Mouse (Mus musculus) limb, embryonic 14.5 days (tissue): ENCODE measurements around the gene Hint2. TPM values are rescaled to one million over a fixed set of nuclear protein-coding genes. Genes with fewer than 3 reads are reported as not detected.

ENCODE experiments used
- ATAC-seq: fragments of 200-750 bp; cut with Nextera tagmentation; 2 replicates; pipeline ENCODE4 v1.8.0; 2017; ENCODE audit warnings: low read depth, moderate number of reproducible peaks, moderate TSS enrichment; ENCODE audit not compliant: low FRiP score
- DNase-seq: peaks from one replicate; pipeline ENCODE4 v3.0.0-alpha.2; 2015; ENCODE audit warnings: low spot score
- H3K27ac ChIP-seq: fragments of 300-500 bp; sonication (generic); replicated peaks from 2 replicates; pipeline ENCODE4 v1.5.1; 2014; ENCODE audit warnings: low read depth, mild to moderate bottlenecking, low read length, moderate library complexity, mixed read lengths
- H3K27me3 ChIP-seq: fragments of 300-500 bp; sonication (generic); 2 replicates; pipeline ENCODE4 v1.6.1; 2014; ENCODE audit warnings: low read length, mixed read lengths; ENCODE audit not compliant: control insufficient read depth, insufficient read depth
- H3K36me3 ChIP-seq: fragments of 300-500 bp; sonication (generic); 2 replicates; pipeline ENCODE4 v1.6.1; 2014; ENCODE audit warnings: mild to moderate bottlenecking, low read length, moderate library complexity, mixed read lengths; ENCODE audit not compliant: control insufficient read depth, insufficient read depth
- H3K4me1 ChIP-seq: fragments of 300-500 bp; sonication (generic); 2 replicates; pipeline ENCODE4 v1.6.1; 2014; ENCODE audit warnings: antibody characterized with exemption, low read length, mixed read lengths; ENCODE audit not compliant: control insufficient read depth, insufficient read depth
- H3K4me2 ChIP-seq: fragments of 300-500 bp; sonication (generic); replicated peaks from 2 replicates; pipeline ENCODE4 v1.6.1; 2014; ENCODE audit warnings: low read depth, mild to moderate bottlenecking, low read length, moderate library complexity; ENCODE audit not compliant: severe bottlenecking
- H3K4me3 ChIP-seq: fragments of 300-500 bp; sonication (generic); replicated peaks from 2 replicates; pipeline ENCODE4 v1.5.1; 2014; ENCODE audit warnings: low read length
- H3K9ac ChIP-seq: fragments of 300-500 bp; sonication (generic); 2 replicates; pipeline ENCODE4 v1.6.1; 2014; ENCODE audit warnings: mild to moderate bottlenecking, low read depth, low read length, moderate library complexity; ENCODE audit not compliant: severe bottlenecking
- H3K9me3 ChIP-seq: fragments of 300-500 bp; sonication (generic); 2 replicates; pipeline ENCODE4 v1.6.1; 2016; ENCODE audit warnings: low read length; ENCODE audit not compliant: control insufficient read depth
- POLR2A ChIP-seq: fragments of 200-500 bp; IDR thresholded peaks from 2 replicates; pipeline ENCODE4 v1.8.0; 2012; ENCODE audit warnings: inconsistent platforms, mild to moderate bottlenecking, moderate library complexity, borderline replicate concordance; ENCODE audit not compliant: insufficient read depth, insufficient read length; ENCODE audit errors: extremely low read depth
- WGBS: fragments of 180-500 bp; shearing (Covaris S2); extraction: QIAGEN DNeasy Blood & Tissue Kit; methylation state at CpG from one replicate; pipeline ENCODE4 v1.1.7; 2014; 5-methylcytosine and 5-hydroxymethylcytosine counted together
- polyA plus RNA-seq, 2 experiments: library from polyadenylated mRNA; depleted of rRNA in 1 of 2; stranded (reverse) in 1 of 2; unstranded in 1 of 2; fragments of >200 nt; fragmentation: Nextera tagmentation in 1 of 2; extraction: Ambion mirVana in 1 of 2; gene quantifications; 2 replicates each; pipeline versions ENCODE4 v1.2.1 to v1.2.3; 2012 to 2014

Hint2 gene
- polyA plus RNA-seq, 2 experiments, result 58.3 to 87.6 TPM

DNA sequence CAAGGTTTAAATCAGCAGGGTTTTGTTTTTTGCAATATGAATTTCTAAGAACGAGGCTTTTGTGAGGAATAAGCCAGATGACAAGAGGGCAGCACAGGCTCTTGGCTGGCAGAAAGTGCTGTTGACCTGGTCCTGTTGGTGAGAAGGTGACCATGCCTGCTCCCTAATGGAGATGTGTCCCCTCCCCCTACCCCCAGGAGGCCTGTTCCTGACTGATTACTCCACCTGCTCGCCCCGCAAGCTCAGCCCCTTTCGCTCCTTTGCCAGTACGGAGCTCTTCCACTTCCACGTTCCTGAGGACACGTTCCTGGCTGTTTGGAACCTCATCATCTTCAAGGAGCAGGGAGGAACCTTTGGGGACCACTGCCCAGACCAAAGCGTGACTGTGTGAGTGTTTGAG, 17.4 kb upstream of the Hint2 start:
- no peak for ATAC-seq
- peaks cover 14% of the 10 kb centered on the region for H3K4me1 ChIP-seq
- H3K9ac ChIP-seq, result no peak overlapping the region
- no peaks in the 10 kb centered on the region for H3K9me3 ChIP-seq
- no peaks in the 10 kb centered on the region for H3K27me3 ChIP-seq
- 79% methylated on average over 8 of the region's 8 CpGs for WGBS
- no peak overlapping the region for H3K4me2 ChIP-seq
- no peak overlapping the region for H3K27ac ChIP-seq
- peaks cover 31% of the 10 kb centered on the region for H3K36me3 ChIP-seq
- no peak for DNase-seq
- TF ChIP-seq POLR2A, result no peak
- H3K4me3 ChIP-seq, result no peak overlapping the region

DNA sequence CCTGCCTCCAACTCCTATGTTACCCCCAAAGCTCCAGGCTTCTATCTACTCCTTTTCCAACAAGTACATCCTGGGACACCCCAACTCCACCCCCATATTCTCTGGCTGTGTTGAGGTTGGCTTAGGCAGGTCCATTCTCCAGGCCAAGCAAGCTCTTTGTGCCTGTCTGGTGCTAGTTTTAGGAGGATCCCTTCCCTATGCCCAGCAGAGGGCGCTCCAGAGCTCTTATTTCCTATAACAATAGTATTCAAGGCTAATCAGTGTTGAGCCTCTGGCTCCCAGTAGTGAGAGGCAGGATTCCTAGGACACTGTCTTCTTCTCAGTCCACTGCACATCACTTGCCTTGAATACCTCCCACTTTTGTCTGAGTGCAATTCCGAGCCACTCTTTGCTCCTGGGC, 15.8 kb upstream of the Hint2 start:
- H3K4me1 ChIP-seq, result peaks cover 18% of the 10 kb centered on the region
- no peak overlapping the region for H3K9ac ChIP-seq
- no peak overlapping the region for H3K27ac ChIP-seq
- no peak for ATAC-seq
- no peak overlapping the region for H3K4me2 ChIP-seq
- H3K9me3 ChIP-seq, result no peaks in the 10 kb centered on the region
- DNase-seq, result peak; percentile 95
- no peak for TF ChIP-seq POLR2A
- H3K4me3 ChIP-seq, result no peak overlapping the region
- H3K27me3 ChIP-seq, result no peaks in the 10 kb centered on the region
- WGBS, result 12% methylated on average over 2 of the region's 2 CpGs
- H3K36me3 ChIP-seq, result peaks cover 18% of the 10 kb centered on the region

DNA sequence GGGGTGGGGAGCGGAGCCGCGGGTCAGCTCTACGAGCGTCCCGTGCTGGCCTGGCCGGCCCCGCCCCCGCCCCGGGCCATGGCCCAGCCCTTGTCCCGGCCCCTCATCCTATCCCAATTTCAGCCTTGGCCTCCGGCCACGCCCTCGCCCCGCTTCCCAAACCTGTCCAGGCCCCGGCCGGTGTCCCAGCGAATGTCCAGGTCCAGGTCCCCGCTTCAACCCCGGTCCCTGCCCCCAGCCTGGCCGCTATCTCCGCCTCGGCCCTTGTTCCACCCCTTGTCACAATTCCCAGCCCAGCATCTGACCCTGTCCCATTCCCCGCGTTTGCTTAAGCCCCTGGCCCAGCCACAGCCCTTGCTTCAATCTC, 13.1 kb upstream of the Hint2 start:
- H3K4me2 ChIP-seq, result peak overlapping the region; percentile 85
- WGBS, result under 1% methylated on average over 23 of the region's 25 CpGs
- H3K4me3 ChIP-seq, result peak overlapping the region; percentile 78
- peak overlapping the region; percentile 91 for H3K9ac ChIP-seq
- peak overlapping the region; percentile 58 for H3K27ac ChIP-seq
- H3K36me3 ChIP-seq, result peaks cover 6% of the 10 kb centered on the region
- peaks cover 12% of the 10 kb centered on the region for H3K27me3 ChIP-seq
- H3K4me1 ChIP-seq, result peaks cover 18% of the 10 kb centered on the region
- DNase-seq (no peak), ATAC-seq (peak; percentile 88)
- TF ChIP-seq POLR2A, result no peak
- no peaks in the 10 kb centered on the region for H3K9me3 ChIP-seq

DNA sequence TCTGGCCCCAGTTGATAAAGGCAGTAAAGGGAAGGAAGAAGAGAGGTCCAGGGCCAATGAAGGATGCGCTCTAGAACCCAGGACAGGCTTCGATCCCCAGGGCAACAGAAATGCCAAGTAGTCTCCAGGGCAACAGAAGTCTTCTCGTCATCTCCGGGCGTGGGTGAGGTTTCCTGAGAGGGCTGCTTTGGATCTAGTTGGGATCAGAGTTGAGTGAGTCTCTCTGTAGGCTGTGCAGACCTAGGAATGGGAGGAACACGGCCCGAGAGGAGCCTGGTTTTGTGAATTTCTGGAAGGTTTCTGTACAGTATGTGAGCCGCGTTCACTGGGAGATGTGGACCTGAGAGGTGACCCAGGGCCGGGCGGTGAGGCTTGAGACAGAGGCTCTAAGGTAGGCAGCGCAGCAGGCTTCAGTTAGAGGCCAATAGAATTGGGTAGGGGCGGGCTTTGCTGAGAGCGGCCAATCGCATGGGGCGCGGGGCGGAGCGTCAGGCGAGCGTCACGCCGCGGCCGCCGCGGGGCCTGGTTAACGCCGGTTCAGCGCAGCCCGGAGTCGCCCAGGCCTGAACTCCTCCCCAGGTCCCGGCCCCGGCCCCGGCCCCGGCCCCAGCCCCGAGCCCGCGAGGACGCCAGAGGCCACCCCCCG, 12.6 kb upstream of the Hint2 start, which contains the start of the genes Tmem8b and Fam221b:
Gene Tmem8b (plus strand): TSS at position 190 of the 646 bp plus-strand sequence.
Gene Fam221b (minus strand): TSS at position 364 of the 646 bp plus-strand sequence.
- Histone ChIP-seq H3K27me3 (peaks cover 12% of the 10 kb centered on the region), H3K4me1 (peaks cover 18% of the 10 kb centered on the region)
- ATAC-seq, result peak; percentile 96

DNA sequence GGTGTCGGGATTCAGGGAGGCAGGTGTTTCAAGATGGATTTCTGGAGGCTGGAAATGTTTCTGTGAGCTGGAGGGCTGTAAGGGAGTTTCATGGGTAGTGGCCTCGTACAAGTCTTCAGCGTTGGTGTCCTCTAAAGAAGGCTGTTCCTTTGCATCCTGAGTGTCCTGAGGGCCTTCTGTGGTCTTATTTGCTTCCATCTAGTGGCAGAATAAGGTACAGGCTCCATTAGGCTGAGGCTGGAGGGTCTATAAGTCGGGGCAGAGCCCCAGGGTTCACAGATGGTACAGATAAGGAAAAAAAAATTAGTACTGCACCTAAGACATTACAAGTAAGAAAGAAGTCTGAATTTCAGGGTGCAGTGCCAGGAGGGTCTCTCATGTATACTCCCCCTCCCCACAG, 10.1 kb upstream of the Hint2 start:
- H3K4me1 ChIP-seq, result peaks cover 18% of the 10 kb centered on the region
- no peak overlapping the region for H3K4me2 ChIP-seq
- no peak overlapping the region for H3K4me3 ChIP-seq
- H3K36me3 ChIP-seq, result no peaks in the 10 kb centered on the region
- no peak for TF ChIP-seq POLR2A
- WGBS, result 24% methylated on average over 4 of the region's 4 CpGs
- ATAC-seq (no peak), DNase-seq (peak; percentile 13)
- H3K9me3 ChIP-seq, result no peaks in the 10 kb centered on the region
- H3K9ac ChIP-seq, result no peak overlapping the region
- no peak overlapping the region for H3K27ac ChIP-seq
- peaks cover 19% of the 10 kb centered on the region for H3K27me3 ChIP-seq

More for the DNA sequence above, 12.6 kb upstream of the Hint2 start, which contains the start of the genes Tmem8b and Fam221b:
- Histone ChIP-seq H3K4me3 (peak within 1 kb of the TSS; percentile 78), H3K9ac (peak within 1 kb of the TSS; percentile 91), H3K36me3 (peaks cover under 1% of the 10 kb centered on the region; the same call in 1 of the 2 replicates), H3K9me3 (no peaks in the 10 kb centered on the region), H3K4me2 (peak within 1 kb of the TSS; percentile 85), H3K27ac (peak within 1 kb of the TSS; percentile 58)
- 4% methylated on average over 36 of the region's 41 CpGs for WGBS
- peak; percentile 92 for DNase-seq
- 0 out of 2 replicates have a peak, but pooled peaks have one; percentile 21 for TF ChIP-seq POLR2A

DNA sequence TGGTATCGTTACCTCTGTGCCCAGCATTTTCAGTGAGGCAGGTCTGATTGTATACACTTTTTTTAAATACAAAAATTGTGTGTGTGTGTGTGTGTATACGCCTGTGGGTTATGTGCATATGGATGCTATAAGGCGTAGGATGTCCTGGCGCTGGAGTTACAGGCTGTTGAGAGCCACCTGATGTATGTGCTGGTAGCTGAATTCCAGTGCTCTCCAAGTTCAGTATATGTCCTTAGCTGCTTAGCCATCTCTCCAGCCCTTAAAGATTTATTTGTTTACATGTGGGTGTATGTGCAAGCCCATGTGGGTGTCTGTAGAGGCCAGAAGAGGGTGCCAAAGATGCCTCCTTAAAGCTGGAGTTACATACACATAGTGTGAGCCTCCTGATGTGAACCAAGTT, 880 bp upstream of the Hint2 start:
- Histone ChIP-seq H3K9ac (no peak overlapping the region), H3K27ac (no peak overlapping the region), H3K36me3 (no peaks in the 10 kb centered on the region), H3K27me3 (no peaks in the 10 kb centered on the region), H3K4me3 (peak overlapping the region; percentile 80; the same call in 1 of the 2 replicates), H3K9me3 (no peaks in the 10 kb centered on the region), H3K4me2 (peak overlapping the region; percentile 37), H3K4me1 (peaks cover 5% of the 10 kb centered on the region; the same call in 1 of the 2 replicates)
- WGBS, result 67% methylated on average over 4 of the region's 4 CpGs
- no peak for ATAC-seq
- no peak for TF ChIP-seq POLR2A
- DNase-seq, result no peak
